Mouse (Mus musculus) right cerebral cortex, adult 2 months (tissue): ENCODE data around the gene Trim60.

ENCODE experiments used
- DNase-seq, 2 experiments: peaks; one replicate each; pipeline ENCODE4 v3.0.0; 2021 to 2022; ENCODE audit warnings: low spot score in 2 of 2

Gene Trim60

DNA sequence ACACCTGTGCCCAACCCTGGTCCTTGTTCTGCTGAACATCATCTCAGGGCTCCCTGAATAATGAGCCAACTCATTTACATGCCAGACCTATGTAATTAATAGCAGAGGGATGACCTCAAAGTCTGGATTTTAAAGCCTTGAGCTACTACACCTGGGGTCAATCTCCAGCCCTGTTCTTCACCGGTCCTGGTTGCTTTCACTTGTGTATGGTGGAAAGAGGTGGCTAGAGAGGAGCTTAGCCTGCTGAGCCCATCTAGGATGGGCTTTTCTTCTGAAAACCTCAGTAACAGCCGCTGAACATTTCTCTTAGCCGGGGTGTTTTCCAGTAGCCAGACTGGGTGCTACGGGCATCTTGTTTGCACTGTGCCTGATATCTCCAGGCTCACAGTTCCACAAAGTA is 30.7 kb downstream of the Trim60 start, which contains the start of gene Trim75:
TSS of gene Trim75 (minus strand) at position 101 of the 400 bp plus-strand sequence.
- DNase-seq = no peak

DNA sequence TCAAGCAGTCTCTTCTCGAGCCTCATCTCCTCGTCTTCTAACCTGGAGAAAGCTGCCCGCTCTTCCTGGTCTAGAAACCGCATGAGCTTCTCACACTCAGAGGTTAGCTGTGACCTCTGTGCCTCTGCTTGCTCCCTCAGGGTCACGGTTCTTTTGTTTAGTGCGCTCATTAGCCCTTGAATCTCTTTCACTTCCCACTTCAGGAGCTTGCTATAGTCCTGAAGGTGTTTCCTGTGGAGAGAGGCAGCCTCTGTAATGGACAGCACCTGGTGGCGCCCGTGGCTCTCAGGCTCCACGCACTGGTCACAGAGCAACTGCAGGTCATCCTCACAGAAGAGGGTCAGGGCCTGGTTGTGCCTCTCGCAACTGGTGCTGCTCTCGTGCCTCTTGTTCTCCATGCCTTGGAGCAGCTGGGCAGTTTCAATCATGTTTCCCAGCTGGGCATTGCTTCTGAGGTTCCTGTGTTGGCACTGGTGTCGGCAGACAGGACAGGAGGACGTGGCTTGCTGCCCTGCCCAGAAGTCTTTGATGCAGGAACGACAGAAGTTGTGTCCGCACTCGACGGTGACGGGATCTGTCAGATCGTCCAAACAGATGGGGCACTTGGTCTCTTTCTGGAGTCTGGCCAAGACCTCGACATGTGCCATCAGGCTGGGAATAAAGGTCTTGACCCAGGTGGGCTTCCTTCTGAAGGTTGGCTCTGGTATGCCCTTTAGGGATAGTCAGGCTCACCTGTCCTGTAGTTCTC is 35.1 kb downstream of the Trim60 start:
- DNase-seq = no peak

DNA sequence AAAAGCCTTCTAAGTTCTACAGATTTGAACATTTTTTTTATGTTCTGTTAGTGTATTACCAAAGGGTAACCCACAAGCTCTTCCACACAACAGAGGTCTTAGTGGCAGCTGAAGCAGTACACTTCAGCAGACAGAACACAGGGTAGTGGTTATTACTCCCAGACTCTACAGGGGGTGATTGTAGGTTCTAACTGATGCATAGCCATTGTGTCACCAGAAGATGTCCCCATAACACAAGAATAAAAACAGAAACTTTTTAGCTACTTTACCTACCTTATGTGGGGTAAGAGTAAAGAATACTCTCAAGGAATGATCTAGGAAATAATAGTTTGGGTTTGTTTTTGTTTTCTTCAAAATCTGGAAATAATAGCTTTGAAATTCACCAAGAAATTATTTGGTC is 55.5 kb downstream of the Trim60 start:
- DNase-seq = no peak

DNA sequence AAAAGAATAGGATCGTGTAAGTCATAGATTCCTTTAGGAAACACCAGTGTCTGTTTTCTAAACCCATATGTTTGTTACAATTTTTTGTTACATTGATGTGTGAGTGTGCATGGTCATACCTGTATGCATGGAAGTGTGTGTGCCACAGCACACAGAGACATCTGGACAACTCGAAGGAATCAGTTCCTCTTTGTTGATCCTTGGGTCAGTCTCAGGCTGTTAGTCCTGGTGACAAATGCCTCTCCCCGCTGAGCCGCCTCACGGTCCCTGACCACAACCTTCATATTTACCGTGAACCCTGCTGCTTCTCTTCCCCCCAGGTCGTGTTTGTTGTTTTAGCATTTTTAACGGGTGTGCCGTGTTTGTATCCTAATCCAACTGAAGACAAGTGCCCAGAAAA is 59.4 kb downstream of the Trim60 start:
- DNase-seq = no peak

DNA sequence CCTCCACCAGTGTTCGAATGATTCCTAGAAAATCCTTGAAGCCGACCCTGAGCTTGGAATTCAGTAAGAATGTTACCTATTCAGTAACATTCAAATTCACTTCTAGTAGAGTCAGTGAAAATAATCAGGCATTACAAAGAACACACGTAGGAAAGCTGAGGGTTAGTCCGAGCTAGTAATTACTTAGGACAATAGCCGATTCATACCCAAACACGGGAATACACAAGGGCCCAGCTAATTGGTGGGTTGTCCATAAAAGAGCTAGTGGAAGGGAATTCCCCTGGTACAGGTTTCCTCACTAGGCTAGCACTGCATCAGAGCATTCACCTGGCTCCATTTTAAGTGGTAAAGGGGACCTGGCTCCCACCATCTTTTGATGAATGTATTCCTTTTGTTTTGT is 66.3 kb downstream of the Trim60 start:
- no peak for DNase-seq
